Mouse (Mus musculus): ENCODE measurements around the gene Gimap1. TPM values are rescaled to one million over a fixed set of nuclear protein-coding genes. Genes with fewer than 3 reads are reported as not detected.

The Gimap1 gene
- polyA plus RNA-seq, 1 experiment from 2014 or later, result 7.9 TPM

GRCm38 (mm10) chr6:48718455-48718854 is 20.4 kb upstream of the Gimap1 start, which contains the start of the genes Gm28053 and Gimap7:
Gene Gm28053, plus strand, starts transcription at chr6:48718607.
Gene Gimap7, plus strand, starts transcription at chr6:48718621.
- no peak for DNase-seq (ENCODE audit: low spot score)
- no peaks in the 10 kb centered on the region for H3K4me1 ChIP-seq
- H3K27ac ChIP-seq, result no peak within 1 kb of the TSS
- no peaks in the 10 kb centered on the region for H3K9me3 ChIP-seq (replicated peaks)
- H3K36me3 ChIP-seq, result no peaks in the 10 kb centered on the region
- 51% methylated on average over 2 of the region's 2 CpGs for WGBS
- H3K27me3 ChIP-seq (ENCODE audit: low read depth, poor library complexity, severe bottlenecking), result no peaks in the 10 kb centered on the region
- H3K4me3 ChIP-seq, result no peak within 1 kb of the TSS

- Histone ChIP-seq H3K4me1 (no peaks in the 10 kb centered on the region), H3K27ac (no peak overlapping the region), H3K9me3 (replicated peaks) (no peaks in the 10 kb centered on the region), H3K4me3 (no peak overlapping the region), H3K36me3 (no peaks in the 10 kb centered on the region), H3K27me3 (ENCODE audit: low read depth, poor library complexity, severe bottlenecking) (no peaks in the 10 kb centered on the region)
- WGBS, result 97% methylated on average over 4 of the region's 4 CpGs
- DNase-seq (ENCODE audit: low spot score), result no peak
These were observed 18.5 kb upstream of the Gimap1 start for GRCm38 (mm10) chr6:48720326-48720725.

GRCm38 (mm10) chr6:48723468-48723867 is 15.4 kb upstream of the Gimap1 start:
- H3K27ac ChIP-seq, result no peak overlapping the region

GRCm38 (mm10) chr6:48725476-48725875 is 13.4 kb upstream of the Gimap1 start:
- Histone ChIP-seq H3K9me3 (replicated peaks) (no peaks in the 10 kb centered on the region), H3K27ac (no peak overlapping the region), H3K36me3 (no peaks in the 10 kb centered on the region), H3K27me3 (ENCODE audit: low read depth, poor library complexity, severe bottlenecking) (no peaks in the 10 kb centered on the region), H3K4me1 (0 out of 2 replicates have a peak, but pooled peaks cover 6% of the 10 kb centered on the region), H3K4me3 (no peak overlapping the region)
- WGBS, result 50% methylated on average over 1 of the region's 1 CpGs
- no peak for DNase-seq (ENCODE audit: low spot score)

More at GRCm38 (mm10) chr6:48723468-48723867, 15.4 kb upstream of the Gimap1 start:
- H3K4me1 ChIP-seq, result 0 out of 2 replicates have a peak, but pooled peaks cover 6% of the 10 kb centered on the region
- H3K27me3 ChIP-seq (ENCODE audit: low read depth, poor library complexity, severe bottlenecking), result no peaks in the 10 kb centered on the region
- H3K9me3 ChIP-seq (replicated peaks), result no peaks in the 10 kb centered on the region
- no peak for DNase-seq (ENCODE audit: low spot score)
- H3K4me3 ChIP-seq, result no peak overlapping the region
- H3K36me3 ChIP-seq, result no peaks in the 10 kb centered on the region
- WGBS, result 88% methylated on average over 8 of the region's 8 CpGs

- Histone ChIP-seq H3K36me3 (no peaks in the 10 kb centered on the region), H3K4me3 (no peak overlapping the region), H3K9me3 (replicated peaks) (no peaks in the 10 kb centered on the region), H3K4me1 (0 out of 2 replicates have a peak, but pooled peaks cover 6% of the 10 kb centered on the region), H3K27ac (no peak overlapping the region), H3K27me3 (ENCODE audit: low read depth, poor library complexity, severe bottlenecking) (no peaks in the 10 kb centered on the region)
- WGBS, result 90% methylated on average over 5 of the region's 5 CpGs
- DNase-seq (ENCODE audit: low spot score), result no peak
These were observed 11.1 kb upstream of the Gimap1 start for GRCm38 (mm10) chr6:48727761-48728160.

GRCm38 (mm10) chr6:48732864-48733304 is 6.0 kb upstream of the Gimap1 start:
- WGBS, result 59% methylated on average over 8 of the region's 8 CpGs
- Histone ChIP-seq H3K9me3 (replicated peaks) (no peaks in the 10 kb centered on the region), H3K27me3 (ENCODE audit: low read depth, poor library complexity, severe bottlenecking) (no peaks in the 10 kb centered on the region), H3K27ac (no peak overlapping the region), H3K36me3 (no peaks in the 10 kb centered on the region), H3K4me1 (no peaks in the 10 kb centered on the region), H3K4me3 (no peak overlapping the region)
- no peak for DNase-seq (ENCODE audit: low spot score)

- Histone ChIP-seq H3K4me3 (no peak overlapping the region), H3K36me3 (no peaks in the 10 kb centered on the region), H3K4me1 (no peaks in the 10 kb centered on the region), H3K27ac (no peak overlapping the region), H3K27me3 (ENCODE audit: low read depth, poor library complexity, severe bottlenecking) (no peaks in the 10 kb centered on the region), H3K9me3 (replicated peaks) (no peaks in the 10 kb centered on the region)
- no peak for DNase-seq (ENCODE audit: low spot score)
- WGBS, result 85% methylated on average over 1 of the region's 1 CpGs
These were observed 5.2 kb upstream of the Gimap1 start for GRCm38 (mm10) chr6:48733660-48734059.

GRCm38 (mm10) chr6:48737053-48737452 is 1.8 kb upstream of the Gimap1 start:
- H3K27ac ChIP-seq, result no peak overlapping the region
- 85% methylated on average over 2 of the region's 2 CpGs for WGBS
- H3K9me3 ChIP-seq (replicated peaks), result no peaks in the 10 kb centered on the region
- no peak overlapping the region for H3K4me3 ChIP-seq
- no peak for DNase-seq (ENCODE audit: low spot score)
- peaks cover 20% of the 10 kb centered on the region for H3K27me3 ChIP-seq (ENCODE audit: low read depth, poor library complexity, severe bottlenecking)
- no peaks in the 10 kb centered on the region for H3K36me3 ChIP-seq
- peaks cover 5% of the 10 kb centered on the region for H3K4me1 ChIP-seq

GRCm38 (mm10) chr6:48737688-48738087 is 1.2 kb upstream of the Gimap1 start:
- H3K36me3 ChIP-seq, result no peaks in the 10 kb centered on the region
- 95% methylated on average over 5 of the region's 5 CpGs for WGBS

GRCm38 (mm10) chr6:48739780-48740055 is 864 bp downstream of the Gimap1 start:
- DNase-seq (ENCODE audit: low spot score), result no peak
- Histone ChIP-seq H3K4me3 (no peak overlapping the region), H3K27me3 (ENCODE audit: low read depth, poor library complexity, severe bottlenecking) (peaks cover 45% of the 10 kb centered on the region), H3K36me3 (no peaks in the 10 kb centered on the region), H3K27ac (no peak overlapping the region), H3K4me1 (peaks cover 16% of the 10 kb centered on the region), H3K9me3 (replicated peaks) (no peaks in the 10 kb centered on the region)
- 91% methylated on average over 3 of the region's 3 CpGs for WGBS

More at GRCm38 (mm10) chr6:48737688-48738087, 1.2 kb upstream of the Gimap1 start:
- no peak for DNase-seq (ENCODE audit: low spot score)
- Histone ChIP-seq H3K4me1 (peaks cover 11% of the 10 kb centered on the region), H3K27ac (no peak overlapping the region), H3K4me3 (no peak overlapping the region), H3K27me3 (ENCODE audit: low read depth, poor library complexity, severe bottlenecking) (peaks cover 26% of the 10 kb centered on the region), H3K9me3 (replicated peaks) (no peaks in the 10 kb centered on the region)

GRCm38 (mm10) chr6:48740501-48741169 is 1.8 kb downstream of the Gimap1 start:
- Histone ChIP-seq H3K36me3 (no peaks in the 10 kb centered on the region), H3K4me3 (no peak overlapping the region), H3K4me1 (peaks cover 16% of the 10 kb centered on the region), H3K27me3 (ENCODE audit: low read depth, poor library complexity, severe bottlenecking) (peaks cover 46% of the 10 kb centered on the region), H3K9me3 (replicated peaks) (no peaks in the 10 kb centered on the region), H3K27ac (no peak overlapping the region)
- DNase-seq (ENCODE audit: low spot score), result no peak
- 78% methylated on average over 3 of the region's 3 CpGs for WGBS

GRCm38 (mm10) chr6:48741273-48741672 is 2.4 kb downstream of the Gimap1 start:
- Histone ChIP-seq H3K9me3 (replicated peaks) (no peaks in the 10 kb centered on the region), H3K36me3 (no peaks in the 10 kb centered on the region), H3K27me3 (ENCODE audit: low read depth, poor library complexity, severe bottlenecking) (peaks cover 52% of the 10 kb centered on the region), H3K4me1 (peaks cover 22% of the 10 kb centered on the region), H3K4me3 (no peak overlapping the region), H3K27ac (no peak overlapping the region)
- 42% methylated on average over 3 of the region's 3 CpGs for WGBS
- no peak for DNase-seq (ENCODE audit: low spot score)

- Histone ChIP-seq H3K4me1 (peaks cover 23% of the 10 kb centered on the region), H3K9me3 (replicated peaks) (no peaks in the 10 kb centered on the region), H3K27ac (no peak overlapping the region), H3K36me3 (no peaks in the 10 kb centered on the region), H3K27me3 (ENCODE audit: low read depth, poor library complexity, severe bottlenecking) (peaks cover 53% of the 10 kb centered on the region), H3K4me3 (no peak overlapping the region)
- DNase-seq (ENCODE audit: low spot score), result no peak
- WGBS, result 31% methylated on average over 9 of the region's 9 CpGs
These were observed 2.9 kb downstream of the Gimap1 start for GRCm38 (mm10) chr6:48741711-48742206.

All from limb, embryonic 10.5 days (tissue).